Mouse (Mus musculus) cerebellum, adult 11-12 months (tissue): ENCODE results near the gene Ccdc174.
"Not testable (repeated sequence)": the region's sequence is repeated elsewhere in the genome, so short reads cannot be mapped to it uniquely, and the experiment has no call there.

Experiments used
- DNase-seq: peaks from one replicate; pipeline ENCODE4 v3.0.0; 2022

Gene Ccdc174

DNA sequence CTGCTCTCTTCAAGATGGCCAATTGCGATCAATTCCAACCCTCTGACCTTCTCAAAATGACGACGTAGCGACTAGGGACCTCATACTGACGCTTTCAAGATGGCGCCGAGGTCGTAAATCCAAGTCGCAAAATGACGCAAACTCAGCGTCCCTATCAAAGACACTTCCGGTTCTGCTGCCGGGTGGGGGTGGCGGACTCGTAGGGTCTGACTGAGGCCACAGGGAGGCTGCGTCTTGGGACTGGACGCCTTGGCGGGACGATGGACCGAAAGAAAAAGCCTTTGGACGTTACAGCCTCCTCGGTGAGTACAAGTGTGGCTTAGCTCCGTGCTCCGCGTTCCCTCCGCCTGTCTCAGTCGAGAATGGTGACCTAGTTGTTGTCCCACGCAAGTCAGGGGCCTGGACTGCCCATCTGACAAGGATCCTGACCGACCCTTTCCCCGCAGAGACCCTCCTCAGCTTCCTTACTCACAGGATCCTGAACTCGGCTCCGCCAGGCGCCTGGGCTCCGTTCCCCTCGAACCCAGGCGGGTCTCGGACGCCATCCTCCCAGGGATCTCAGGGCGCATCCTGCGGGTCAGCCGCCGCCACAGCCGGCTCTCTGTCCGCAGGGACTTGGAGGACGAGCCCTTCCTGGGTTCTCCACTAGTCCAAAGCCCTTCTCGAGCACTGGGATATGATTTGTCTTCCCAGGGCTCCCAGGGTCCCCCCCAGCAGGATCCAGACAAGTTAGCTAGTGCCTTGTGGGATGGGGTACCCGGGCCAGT lies at the start of gene Ccdc174:
Gene Ccdc174, plus strand, starts transcription at position 169 of the 767 bp plus-strand sequence.
- peak; percentile 91 for DNase-seq

DNA sequence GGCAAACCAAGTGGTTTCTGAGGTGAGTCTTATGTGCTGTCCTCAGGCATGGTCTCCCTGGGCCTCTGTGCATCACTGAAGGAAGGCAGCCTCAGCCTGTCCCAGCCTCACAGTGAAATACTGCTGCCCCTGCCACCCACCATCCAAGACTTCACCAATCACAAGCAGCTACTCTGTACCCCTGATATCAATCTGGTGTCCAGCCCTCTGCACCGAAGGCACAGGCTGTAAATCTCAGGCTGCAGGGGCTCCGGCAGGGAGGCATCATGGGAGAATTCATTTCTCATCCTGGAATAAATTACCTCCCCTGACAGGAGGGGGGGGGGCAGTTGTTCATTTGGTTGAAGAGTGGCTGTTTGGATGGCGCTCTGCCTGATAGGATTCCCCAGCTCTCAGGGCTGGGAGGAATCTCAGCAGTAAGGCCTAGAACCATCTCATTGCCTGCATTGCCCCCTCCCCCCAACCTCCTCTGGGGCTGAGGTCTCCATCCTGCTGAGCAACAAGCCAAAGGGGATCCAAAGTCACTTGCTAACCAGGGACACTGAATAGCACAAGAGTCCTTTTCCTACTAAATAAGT lies 44.9 kb upstream of the Ccdc174 start:
- DNase-seq = no peak

GRCm38 (mm10) chr6:91839010-91839871 lies 38.6 kb upstream of the Ccdc174 start:
- no peak for DNase-seq

- no peak for DNase-seq
Observed at GRCm38 (mm10) chr6:91842897-91843627, 34.8 kb upstream of the Ccdc174 start.

DNA sequence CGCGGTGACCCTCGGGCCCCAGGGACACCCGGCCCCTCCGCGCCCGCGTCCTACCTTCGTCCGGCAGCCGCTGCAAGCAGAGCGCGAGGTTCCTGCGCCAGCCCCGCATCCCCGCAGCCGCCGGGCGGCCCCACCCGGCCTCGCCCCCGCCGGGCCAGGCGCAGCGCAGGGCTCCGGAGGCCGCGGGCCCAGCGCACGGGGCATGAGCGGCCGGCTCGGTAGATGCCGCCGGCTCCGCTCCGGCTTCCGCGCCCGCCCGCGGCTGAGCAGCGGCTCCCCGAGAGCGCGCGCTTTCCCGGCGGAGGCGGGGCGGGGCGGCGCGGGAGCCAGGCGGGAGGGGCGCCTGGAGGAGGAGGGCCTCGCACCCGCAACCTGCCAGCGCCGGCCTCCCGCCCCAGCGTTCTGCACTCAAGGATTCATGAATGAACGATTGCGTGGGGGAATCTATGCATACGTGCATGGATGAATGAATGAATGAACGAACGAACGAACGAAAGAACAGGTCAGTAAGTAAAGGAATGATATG lies 34.2 kb upstream of the Ccdc174 start:
- DNase-seq = no peak

- DNase-seq = no peak
Observed at GRCm38 (mm10) chr6:91852550-91852949, 25.3 kb upstream of the Ccdc174 start.

- no peak for DNase-seq
Observed at GRCm38 (mm10) chr6:91858339-91858738, 19.5 kb upstream of the Ccdc174 start.

GRCm38 (mm10) chr6:91862848-91863247 lies 15.0 kb upstream of the Ccdc174 start:
- DNase-seq = no peak

GRCm38 (mm10) chr6:91864595-91864994 lies 13.3 kb upstream of the Ccdc174 start:
- DNase-seq = no peak

- DNase-seq = no peak
Observed at GRCm38 (mm10) chr6:91865601-91866000, 12.3 kb upstream of the Ccdc174 start.

- DNase-seq = no peak
Observed at GRCm38 (mm10) chr6:91868091-91868490, 9.8 kb upstream of the Ccdc174 start.

DNA sequence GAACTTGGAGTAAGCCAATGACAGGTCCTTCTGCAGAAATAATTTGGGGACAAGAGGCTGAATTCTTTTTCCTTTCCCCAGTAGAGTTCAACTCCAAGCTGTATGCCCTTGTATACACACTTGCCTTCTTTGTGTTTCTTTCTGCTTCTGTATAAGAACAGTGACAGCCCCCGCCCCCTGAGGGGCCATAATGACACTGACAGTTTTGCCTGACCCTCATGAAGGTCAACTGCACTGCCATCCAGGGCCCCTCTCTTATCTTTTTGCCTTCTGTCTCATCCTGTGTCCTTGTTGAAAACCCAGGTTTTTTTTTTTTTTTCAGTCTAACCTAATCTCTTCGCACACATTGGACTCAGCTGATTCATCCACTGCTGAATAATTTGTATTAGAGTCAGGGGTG lies 5.1 kb upstream of the Ccdc174 start:
- DNase-seq = no peak

- DNase-seq = no peak
Observed at GRCm38 (mm10) chr6:91883859-91884258, 6.0 kb downstream of the Ccdc174 start.

DNA sequence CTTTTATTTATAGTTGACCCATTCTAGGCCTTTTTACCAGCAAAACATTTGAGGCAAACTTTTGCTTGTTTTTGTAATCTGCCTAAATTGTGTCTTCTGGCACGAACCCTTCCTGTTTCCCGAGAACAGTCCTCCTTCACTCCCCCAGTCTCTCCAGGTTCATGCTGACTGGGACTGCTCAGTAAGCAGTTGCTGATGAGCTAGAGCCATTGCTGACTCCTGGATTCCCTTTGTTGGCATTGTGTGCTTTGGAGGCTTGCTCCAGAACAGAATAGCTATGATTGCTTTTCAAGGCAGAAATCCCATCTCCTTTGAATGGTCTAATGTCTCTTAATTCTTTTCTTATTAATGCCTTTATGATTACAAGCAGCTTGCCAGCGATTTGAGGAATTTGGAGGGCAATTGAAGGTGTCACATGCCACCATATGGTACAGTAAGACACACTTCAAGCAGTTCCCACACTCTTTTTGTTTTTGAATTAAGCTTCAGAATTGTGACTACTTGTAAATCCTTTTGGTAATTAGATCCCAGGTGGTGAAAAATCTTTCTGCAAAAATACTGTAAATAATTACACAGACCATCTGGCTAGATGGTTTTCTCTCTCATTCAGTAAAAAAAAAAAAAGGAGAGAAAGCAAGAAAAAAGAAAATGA lies 11.5 kb downstream of the Ccdc174 start:
- no peak for DNase-seq

GRCm38 (mm10) chr6:91890615-91891014 lies 12.8 kb downstream of the Ccdc174 start:
- DNase-seq = no peak

GRCm38 (mm10) chr6:91891776-91892175 lies 13.9 kb downstream of the Ccdc174 start:
- no peak for DNase-seq

DNA sequence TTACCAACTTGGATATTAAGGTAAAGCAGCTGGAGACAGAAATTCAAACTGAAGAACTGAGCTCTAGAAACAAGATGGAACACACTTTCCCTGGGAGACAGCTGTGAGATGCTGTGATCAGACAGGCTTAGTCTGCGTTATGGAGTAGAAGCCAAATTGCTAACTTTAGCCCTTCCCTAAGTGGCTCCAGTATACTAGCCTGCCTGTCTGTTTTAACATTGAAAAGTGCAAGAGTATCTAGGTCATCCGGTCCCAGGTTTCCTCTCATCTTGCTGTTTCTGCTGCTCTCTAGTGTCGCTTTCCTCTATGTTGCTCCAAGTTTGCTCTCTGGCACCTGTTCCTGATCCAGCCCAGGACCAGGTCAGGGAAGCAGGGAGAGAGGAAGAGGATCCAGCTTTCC lies 18.9 kb downstream of the Ccdc174 start:
- no peak for DNase-seq

DNA sequence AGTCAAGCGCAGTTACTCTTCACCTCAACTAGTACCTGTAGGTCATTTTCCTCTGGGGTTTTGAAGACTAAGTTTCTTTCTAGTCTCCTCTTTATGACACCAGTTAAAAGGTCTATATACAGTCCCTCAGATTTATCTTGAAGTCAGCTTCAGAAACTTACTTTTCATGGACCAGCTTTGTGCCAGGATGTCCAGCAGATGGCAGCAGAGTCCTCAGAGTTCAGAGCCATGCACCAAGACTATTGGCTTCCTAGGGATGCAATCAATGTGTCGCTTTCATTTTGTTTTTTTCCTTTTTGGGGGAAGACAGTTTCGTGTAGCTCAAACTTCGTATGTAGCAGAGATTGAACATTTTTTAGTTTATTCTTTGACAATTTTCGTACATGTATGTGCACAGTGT lies 23.7 kb downstream of the Ccdc174 start:
- peak; percentile 24 for DNase-seq

- DNase-seq = not testable (repeated sequence)
Observed at GRCm38 (mm10) chr6:91902509-91902908, 24.7 kb downstream of the Ccdc174 start, which contains the start of gene 4930590J08Rik. Gene 4930590J08Rik (plus strand): TSS chr6:91902809.

DNA sequence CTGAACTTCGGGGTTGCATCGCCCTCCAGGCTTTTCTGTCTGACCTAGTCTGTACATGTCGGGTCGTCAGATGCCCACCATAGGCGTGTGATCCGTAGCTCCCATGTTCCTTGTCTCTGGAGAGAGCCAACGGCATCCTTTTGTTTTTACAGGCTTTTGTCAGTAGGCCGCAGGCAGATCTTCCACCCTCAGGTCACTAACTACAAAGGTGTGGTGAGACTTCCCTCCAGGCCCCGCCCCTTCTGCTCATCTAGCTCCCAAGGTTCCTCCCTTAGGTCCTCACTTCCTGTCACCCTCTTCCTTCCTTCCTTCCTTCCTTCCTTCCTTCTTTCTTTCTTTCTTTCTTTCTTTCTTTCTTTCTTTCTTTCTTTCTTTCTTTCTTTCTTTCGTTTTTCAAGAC lies 36.2 kb downstream of the Ccdc174 start:
- DNase-seq = no peak

- no peak for DNase-seq
Observed at GRCm38 (mm10) chr6:91917286-91917685, 39.4 kb downstream of the Ccdc174 start.

- no peak for DNase-seq
Observed at GRCm38 (mm10) chr6:91917716-91918115, 39.9 kb downstream of the Ccdc174 start.
